Mouse (Mus musculus): ENCODE measurements at regions not wholly inside any gene's neighbourhood (a gene's known extent, or its start where the extent isn't known, plus 50 kb on each side); places are given as distances from the start of the nearest gene placed in this dataset.

DNA sequence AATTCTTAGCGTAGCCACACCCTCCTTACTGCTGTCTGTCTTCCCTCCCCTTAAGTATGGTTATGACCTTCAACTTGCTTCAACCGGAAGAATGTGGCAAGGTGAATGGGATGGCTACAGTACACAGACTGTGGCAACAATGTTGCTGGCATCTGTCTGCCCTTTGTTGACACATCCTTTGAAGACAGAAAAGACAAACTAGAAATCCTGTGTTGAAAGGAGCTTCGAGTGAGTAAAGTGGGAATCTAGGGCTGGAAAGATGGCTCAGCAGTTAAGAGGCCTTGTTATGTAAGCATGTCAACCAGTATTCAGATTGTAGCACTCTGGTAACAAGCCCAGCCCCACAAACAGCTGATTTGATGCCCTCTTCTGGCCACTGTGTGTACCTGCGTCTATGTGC lies 60.2 kb upstream of the Ercc4 start:
- no peak for DNase-seq

DNA sequence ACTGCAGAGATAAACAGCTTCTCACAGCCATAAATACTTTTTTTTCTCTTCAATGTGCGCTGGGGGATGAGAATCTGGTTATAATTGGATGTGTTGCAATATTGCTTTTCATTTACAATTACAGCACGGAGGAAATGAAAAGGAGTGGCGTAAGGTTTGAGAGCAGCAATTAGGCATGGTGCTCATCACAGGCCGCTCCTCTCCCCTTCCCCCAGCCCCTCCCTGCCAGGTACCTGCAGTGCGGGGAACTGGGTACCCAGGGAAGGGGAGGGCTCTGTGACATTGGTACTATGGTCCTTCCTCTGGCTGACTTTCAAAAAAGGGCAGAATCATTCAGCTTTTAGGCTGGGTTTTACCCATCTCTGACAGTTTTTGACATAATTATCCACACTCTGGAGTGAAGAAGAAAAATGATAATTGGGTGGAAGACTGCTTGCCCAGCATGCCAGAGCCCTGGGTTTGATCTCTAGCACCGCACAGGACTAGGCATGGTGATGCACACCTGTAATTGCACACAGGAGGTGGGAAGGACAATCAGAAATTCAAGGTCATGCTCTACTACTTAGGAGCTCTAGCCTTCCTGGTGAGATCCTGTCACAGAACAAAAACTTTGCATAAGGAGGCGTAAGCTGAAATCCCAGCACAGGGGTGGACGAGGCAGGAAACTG lies 59.1 kb upstream of the Ercc4 start:
- DNase-seq, result no peak

DNA sequence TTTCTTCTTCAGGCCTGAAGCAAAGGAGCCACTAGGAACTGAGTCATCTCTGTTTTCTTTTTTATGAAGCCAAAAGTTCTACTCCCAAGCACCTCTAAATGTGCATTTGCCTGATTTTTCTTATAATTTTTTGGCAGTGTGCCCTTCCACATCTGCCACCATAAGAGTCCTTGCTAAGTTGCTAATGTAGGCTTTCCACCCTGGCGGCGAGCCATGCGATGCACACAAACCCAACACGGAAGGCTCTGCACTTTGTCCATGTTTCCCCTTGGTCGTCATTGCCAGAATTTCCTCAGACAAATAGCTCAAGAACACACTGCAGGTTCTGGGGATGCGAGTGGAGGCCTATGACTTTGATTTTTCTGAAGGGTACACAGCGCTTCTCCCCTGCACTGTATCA lies 54.5 kb upstream of the Ercc4 start:
- no peak for DNase-seq

Measured in right cerebral cortex, adult 18-20 months (tissue).